Mouse (Mus musculus) v-Abl transformed pro-B cells (cell line): ENCODE results near the gene Larp1.
"Not testable (repeated sequence)": the region's sequence is repeated elsewhere in the genome, so short reads cannot be mapped to it uniquely, and the experiment has no call there.

Experiments used
- in situ Hi-C, 2 experiments: fragments of 400-800 bp; cut with MboI; formaldehyde crosslinking; loops; one replicate each; pipeline ENCODE4 v1.15.1; 2025; ENCODE audit not compliant: unreplicated experiment in 2 of 2

Larp1 gene

DNA sequence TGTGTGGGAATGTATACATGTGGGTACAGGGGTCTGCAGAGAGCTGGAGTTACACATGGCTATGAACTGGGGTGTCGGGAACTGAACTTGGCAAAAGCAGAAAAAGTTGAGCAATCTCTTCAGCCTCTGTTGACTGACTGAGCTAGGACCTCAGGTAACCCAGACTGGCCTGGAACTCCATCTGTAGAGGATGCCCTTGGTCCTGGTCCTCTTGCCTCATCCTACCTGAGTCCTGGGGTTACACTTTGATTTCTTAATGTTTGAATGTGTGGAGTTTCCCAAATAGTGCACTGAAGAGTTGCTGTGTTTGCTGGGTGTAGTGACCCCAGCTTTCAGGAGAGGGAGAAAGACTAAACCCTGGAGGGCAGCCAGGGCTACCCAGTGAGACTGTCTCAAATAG lies 86.7 kb downstream of the Larp1 start:
- in situ Hi-C loops = no loop called here

DNA sequence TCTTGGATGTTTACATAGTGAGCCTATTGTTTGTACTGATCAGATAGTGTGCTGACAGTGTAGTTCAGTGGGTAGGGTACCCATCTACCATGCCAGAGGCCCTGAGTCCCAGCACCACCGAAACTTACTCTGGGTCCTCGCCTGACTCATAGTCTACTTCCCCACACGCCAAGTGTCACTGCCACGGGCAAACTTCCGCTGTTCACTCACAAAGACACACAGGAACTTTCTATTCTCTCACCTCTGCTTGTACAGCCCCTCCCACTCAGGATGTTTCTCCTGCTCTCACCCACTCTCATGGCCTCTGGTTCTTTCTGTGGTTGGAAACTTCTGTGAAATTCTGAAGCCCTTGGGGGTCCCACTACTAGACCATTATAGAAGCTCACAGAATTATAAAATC lies 87.3 kb downstream of the Larp1 start:
- in situ Hi-C loops = no loop called here

DNA sequence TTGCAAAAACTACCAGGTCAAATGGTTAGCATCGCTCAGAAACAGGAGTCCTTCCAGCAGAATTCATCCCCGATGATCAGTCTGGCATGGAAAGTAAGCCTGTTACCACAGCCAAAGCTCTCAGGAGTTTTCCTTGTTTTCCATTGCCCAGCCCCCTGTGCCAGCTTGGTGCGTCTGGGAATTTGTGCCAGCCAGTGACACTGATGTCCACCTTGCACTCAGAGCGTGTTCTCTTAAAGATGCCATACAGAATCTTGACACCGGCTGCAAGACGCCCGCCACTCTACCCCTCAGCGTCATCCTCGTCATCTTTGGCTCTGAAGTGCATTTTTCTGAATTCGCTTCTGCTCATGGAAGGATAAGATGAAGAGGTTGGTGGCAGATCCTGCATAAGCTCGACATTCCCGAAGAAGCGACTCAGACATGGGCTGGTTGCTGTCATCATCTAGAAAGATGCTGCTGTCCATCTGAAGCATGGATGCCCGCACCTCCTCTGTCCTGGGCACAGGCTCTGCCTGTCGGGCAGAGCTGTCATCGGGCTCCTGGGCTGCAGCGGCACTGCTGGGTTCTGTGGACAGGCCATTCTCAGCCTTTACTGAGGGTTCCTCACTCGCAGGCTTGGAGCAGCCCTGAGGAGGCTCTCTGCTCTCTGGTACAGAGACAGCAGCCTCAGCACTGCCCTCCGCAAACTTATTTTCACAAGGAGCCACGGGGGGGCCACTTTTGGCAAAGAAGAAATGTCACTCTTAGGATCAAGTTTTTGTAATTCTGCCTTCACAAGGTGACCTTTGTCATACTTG lies 88.2 kb downstream of the Larp1 start:
- in situ Hi-C loops = no loop called here

DNA sequence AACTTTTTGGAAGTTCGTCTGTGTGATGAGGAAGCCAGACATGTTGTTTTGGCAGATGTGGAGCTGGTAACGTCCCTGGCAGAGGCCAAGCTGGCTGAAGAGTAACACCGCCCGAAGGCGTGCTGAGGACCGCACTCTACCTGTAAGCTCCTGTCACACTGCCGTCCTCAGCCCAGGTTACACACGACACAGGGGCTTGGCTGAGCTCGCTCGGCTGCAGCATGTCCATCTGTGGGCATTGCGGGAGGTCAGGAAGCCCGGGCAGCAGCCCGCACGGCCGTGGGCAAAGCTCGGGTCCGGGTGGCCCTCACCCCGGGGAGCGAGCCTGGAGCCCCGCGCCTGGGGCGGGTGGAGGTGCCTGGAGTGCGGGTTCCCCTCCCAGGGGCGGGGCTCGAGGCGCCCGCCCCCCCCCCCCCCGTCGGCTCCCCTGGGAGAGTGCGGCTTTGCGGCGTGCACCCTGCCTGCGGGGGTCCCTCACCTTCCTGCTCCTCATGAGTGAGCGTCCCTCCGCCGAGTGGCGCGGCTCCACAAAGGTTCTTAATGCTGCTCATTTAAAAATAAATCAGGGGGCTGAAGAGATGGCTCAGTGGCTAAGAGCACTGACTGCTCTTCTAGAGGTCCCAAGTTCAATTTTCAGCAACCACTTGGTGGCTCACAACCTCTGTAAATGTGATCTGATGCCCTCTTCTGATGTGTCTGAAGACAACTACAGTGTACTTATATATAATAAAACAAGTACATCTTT lies 88.9 kb downstream of the Larp1 start:
- in situ Hi-C loops = no loop called here

DNA sequence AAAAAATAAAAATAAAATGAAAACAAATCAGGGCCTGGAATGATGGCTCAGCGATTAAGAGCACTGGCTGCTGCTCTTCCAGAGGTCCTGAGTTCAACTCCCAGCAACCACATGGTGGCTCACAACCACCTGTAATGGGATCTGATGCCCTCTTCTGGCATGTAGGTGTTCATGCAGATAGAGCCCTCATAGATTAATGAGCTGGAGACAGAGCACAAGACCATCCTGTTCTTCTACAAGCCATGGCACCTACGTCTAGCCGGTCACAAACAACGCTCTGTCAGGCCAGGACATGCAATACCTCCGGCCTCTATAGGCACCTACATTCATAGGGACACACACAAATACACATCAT lies 89.5 kb downstream of the Larp1 start:
- in situ Hi-C loops = not testable (repeated sequence)

DNA sequence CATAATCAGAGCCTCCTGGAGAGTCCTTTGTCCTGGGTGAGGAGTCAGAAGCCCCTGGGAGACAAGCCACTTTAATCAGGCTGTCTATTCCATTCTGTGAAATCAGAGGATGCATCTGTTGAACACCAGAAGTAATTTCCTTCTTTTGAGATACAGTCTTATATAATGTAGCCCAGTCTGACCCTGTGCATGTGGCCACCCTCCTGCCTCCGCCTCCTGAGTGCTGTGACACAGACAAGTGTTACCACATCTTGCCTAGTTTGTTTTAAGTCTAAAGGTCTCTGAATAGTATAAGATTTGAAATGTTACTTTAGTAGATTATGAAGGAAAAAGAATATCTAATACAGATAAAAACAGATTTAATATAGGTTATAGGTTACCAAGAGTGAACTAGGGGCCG lies 91.1 kb downstream of the Larp1 start:
- in situ Hi-C loops = loop anchor here (5.0 to 10.0 kb wide), 5 partner anchors 67 to 225 kb away; partner anchors contain the start of genes Gemin5 (in 1 of the 2) and Zfp692 (in 1 of the 2)

DNA sequence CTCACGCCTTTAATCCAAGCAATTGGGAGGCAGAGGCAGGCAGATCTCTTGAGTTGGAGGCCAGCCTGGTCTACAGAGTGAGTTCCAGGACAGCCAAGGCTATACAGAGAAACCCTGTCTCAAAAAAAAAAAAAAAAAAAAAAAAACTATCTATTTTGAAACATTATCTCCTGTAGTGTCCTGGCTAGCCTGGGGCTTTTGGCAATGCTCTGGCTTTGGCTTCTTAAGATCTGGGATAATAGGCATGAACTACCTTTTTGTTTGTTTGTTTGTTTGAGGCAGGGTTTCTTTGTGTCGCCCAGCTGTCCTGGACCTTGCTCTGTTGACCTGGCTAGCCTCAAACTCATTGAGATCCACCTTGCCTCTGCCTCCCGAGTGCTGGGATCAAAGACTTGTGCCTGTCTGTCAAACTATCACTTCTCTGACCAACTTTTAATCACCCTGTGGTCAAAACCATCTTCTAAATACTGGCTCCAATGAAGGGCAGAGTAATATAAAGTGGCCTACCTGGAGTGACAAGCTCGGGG lies 92.4 kb downstream of the Larp1 start:
- in situ Hi-C loops = loop anchor here (5.0 to 10.0 kb wide), 5 partner anchors 66 to 224 kb away; partner anchors contain the start of genes Gemin5 (in 1 of the 2) and Zfp692 (in 1 of the 2)

DNA sequence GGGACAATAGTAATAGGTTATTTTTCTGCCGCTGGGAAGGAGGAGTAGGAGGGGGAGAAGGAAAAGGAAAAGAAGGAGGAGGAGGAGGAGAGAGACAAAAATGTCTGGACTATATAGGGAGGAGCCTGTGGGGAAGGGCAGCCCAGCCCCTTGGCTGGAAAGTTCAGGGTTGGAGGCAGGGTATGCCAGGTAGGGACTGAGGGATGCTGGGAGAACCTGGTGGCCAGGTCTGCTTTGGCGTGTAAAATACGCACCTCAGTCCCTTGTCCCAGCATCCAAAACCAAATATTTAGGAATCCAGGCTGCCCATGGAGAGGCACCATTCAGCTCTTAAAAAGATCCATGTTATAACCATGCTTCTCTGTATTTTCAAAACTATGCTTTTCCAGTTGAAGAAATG lies 93.3 kb downstream of the Larp1 start:
- in situ Hi-C loops = loop anchor here (5.0 to 10.0 kb wide), 5 partner anchors 65 to 223 kb away; partner anchors contain the start of genes Gemin5 (in 1 of the 2) and Zfp692 (in 1 of the 2)

DNA sequence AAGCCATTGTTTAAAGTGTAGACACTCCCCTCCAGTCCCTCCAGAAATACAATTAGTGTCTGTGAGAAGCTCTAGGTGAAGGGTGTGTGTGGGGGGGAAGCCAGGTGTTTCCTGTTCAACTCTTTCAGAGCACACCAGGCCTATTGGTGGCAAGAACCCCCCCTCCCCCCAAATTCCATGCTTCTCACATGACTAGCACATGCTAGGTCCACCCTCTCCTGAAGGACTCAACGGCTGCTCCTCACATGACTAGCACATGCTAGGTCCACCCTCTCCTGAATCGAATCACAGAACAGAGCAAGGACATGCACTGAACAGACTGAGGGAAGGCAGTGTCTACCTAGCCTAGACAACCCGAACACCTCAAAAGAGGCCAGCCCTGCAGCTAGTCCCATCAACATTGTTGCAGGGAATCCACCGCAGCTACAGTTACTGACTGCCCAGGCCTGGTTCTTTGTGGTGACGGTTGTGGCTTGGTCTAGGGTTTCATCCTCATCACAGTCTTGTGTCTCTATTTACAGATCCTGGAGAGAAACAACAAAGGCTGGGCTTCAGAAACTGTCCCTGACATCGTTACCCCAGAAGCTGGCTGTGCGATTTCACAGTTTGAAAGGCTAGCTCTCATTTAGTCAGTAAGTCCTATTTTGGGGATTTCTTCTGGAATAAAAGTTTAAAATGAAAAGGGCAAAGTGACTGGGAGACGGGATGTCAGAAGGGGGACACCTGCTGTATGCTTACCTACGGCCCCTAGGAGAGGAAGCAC lies 93.9 kb downstream of the Larp1 start:
- in situ Hi-C loops = loop anchor here (5.0 to 10.0 kb wide), 5 partner anchors 65 to 222 kb away; partner anchors contain the start of genes Gemin5 (in 1 of the 2) and Zfp692 (in 1 of the 2)

DNA sequence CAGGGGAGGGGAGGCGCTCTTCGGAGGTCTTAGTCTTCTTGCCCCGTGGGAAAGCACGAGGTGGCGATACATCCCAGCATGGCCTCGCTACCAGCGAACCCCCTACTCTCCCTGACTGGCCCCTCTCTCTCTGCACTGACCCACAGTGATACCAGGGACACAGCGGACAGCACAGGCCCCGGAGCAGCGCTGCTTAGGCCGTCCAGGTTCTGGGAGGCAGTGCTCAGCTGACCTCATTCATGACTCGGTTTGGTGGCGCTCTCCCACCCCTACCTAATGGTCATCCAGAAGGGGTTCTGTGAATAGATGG lies 94.4 kb downstream of the Larp1 start:
- in situ Hi-C loops = loop anchor here (5.0 to 10.0 kb wide), 5 partner anchors 64 to 222 kb away; partner anchors contain the start of genes Gemin5 (in 1 of the 2) and Zfp692 (in 1 of the 2)

DNA sequence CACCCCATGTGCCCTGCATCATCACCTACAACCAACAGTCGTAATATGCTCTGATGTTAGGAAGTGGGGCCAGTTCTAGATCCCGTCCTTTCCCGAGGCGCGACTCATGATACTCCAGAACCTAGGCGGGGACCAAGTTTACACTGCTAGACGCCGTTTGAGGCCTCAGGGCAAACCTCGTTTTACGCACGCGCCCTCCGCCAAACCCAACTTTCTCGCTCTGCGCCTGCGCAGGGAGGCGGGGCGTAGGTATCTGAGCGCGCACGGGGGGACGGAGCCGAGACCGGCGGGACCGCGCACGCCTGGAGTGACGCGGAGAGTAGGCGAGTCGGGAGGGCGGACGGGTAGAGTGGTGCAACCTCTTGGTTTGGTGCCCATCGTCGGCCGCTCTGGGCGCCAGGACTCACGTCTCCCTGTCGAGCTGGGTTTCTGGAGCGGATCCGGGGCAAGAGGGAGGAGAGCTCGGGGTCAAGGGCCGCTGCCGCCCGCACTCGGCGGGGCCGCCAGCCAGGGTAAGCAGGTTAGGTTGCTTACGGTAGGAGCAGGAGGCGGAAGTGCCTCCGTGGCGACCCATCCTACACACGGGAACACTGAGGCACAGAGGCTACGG lies 94.9 kb downstream of the Larp1 start, which contains the start of gene Cnot8:
Cnot8 (plus strand) TSS at position 457 of the 610 bp plus-strand sequence.
- in situ Hi-C loops = loop anchor here (5.0 to 10.0 kb wide), 5 partner anchors 63 to 221 kb away; partner anchors contain the start of genes Gemin5 (in 1 of the 2) and Zfp692 (in 1 of the 2)

DNA sequence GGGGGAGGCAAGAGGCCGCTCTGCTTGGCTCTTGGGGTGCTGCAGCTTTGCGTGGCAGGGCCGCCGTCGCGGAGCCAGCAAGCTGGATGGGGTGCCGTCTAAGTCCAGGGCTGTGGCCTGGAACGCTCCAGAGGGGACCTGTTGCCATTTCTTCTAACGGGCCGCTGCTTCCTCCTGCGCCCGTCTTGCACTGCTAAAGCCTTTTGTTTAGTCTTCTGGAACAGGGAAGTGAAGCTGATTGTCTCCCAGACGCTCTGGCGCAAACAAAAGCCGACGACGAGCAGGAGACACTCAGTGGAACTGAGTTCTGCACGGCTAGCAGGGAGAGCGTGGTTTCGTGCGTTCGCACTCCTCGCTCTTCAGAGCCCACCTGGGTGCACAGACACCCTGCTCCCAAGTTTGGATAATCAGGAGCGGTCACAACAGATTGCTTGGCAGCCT lies 95.5 kb downstream of the Larp1 start:
- in situ Hi-C loops = loop anchor here (5.0 to 10.0 kb wide), 5 partner anchors 63 to 220 kb away; partner anchors contain the start of genes Gemin5 (in 1 of the 2) and Zfp692 (in 1 of the 2)

DNA sequence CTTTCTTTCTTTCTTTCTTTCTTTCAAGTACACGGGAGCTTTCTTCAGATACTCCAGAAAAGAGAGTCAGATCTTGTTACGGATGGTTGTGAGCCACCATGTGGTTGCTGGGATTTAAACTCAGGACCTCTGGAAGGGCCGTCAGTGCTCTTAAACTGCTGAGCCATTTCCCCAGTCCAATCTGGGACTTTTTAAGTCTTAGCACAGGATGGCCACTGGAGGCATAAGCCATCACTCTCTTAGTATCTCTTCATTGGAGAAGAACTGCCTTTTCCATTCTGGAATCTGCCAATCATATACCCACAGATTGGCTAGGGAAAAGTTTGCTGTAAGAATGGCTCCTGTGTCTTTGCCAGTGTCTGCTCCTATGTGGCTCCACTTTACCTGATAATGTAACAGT lies 98.1 kb downstream of the Larp1 start:
- in situ Hi-C loops = loop anchor here (10.0 kb wide), 3 partner anchors 118 to 218 kb away; partner anchors contain the start of gene Zfp692 (in 1 of the 2)

DNA sequence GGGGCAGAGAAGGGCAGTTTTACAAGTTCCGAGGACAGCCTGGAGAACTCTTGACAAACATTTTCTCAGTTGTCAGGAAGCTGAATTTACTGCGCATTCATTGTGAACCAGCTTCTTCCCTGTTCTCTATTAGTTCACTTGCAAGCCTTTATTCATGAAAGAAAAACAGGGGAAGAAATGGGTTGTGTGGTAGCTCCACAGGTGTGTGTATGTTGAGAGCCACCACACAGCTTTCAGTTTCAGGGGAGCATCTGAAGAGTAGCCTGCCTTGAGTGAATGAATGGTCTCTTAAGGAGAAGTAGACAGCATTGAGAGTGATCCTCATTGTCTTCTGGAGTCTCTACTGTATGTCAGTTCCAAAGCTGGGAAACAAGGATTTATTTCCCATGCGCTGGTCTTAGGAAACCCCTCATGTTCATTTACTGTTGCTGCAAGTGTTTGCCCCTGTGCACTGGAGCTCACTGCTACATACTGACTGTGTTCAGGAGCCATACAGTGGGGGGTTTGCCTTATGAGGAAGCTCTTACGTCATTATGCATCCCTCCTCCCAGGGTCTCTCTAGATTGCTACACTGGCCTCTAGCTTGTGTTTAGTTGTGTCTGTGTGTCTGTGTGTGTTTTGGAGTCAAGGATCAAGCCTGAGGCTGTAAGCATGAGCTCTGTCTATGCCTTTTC lies 98.9 kb downstream of the Larp1 start:
- in situ Hi-C loops = loop anchor here (10.0 kb wide), 3 partner anchors 117 to 217 kb away; partner anchors contain the start of gene Zfp692 (in 1 of the 2)
